Mouse (Mus musculus) kidney, adult 2 months (tissue): Measurements from ENCODE around the gene Tmem151b.

ENCODE experiments used
- CTCF ChIP-seq: fragments of 200-500 bp; conservative IDR thresholded peaks from 2 replicates; pipeline ENCODE4 v1.5.1; 2011; ENCODE audit warnings: low read depth, mild to moderate bottlenecking, control low read depth, low read length, moderate library complexity, mixed read lengths; ENCODE audit not compliant: insufficient read depth, insufficient read length
- POLR2A ChIP-seq: fragments of 200-500 bp; IDR thresholded peaks from one replicate; pipeline ENCODE4 v1.6.1; 2011; ENCODE audit warnings: low read depth, low read length, control low read depth

GRCm38 (mm10) chr17:45532896-45533295 lies 16.6 kb downstream of the Tmem151b start:
- TF ChIP-seq CTCF (no peak), POLR2A (no peak)
